Mouse (Mus musculus) lung, adult 2 months (tissue): ENCODE results near the gene Lrrc49.

Experiments
- CTCF ChIP-seq: fragments of 200-500 bp; IDR thresholded peaks from 2 replicates; pipeline ENCODE4 v1.5.1; 2011; ENCODE audit warnings: mild to moderate bottlenecking, low read length, control low read depth; ENCODE audit not compliant: insufficient read depth
- POLR2A ChIP-seq: fragments of 200-500 bp; IDR thresholded peaks from 2 replicates; pipeline ENCODE4 v1.6.1; 2011; ENCODE audit warnings: low read depth, mild to moderate bottlenecking, control low read depth, low read length, borderline replicate concordance; ENCODE audit errors: extremely low read depth

GRCm38 (mm10) chr9:60571041-60571440, 116.9 kb downstream of the Lrrc49 start:
- TF ChIP-seq CTCF (no peak), POLR2A (no peak)
